Mouse (Mus musculus) left cerebral cortex, adult 6 months (tissue): ENCODE results near the gene Yap1. TPM values are rescaled to one million over a fixed set of nuclear protein-coding genes. Genes with fewer than 3 reads are reported as not detected.

ENCODE experiments used
- long read RNA-seq, 2 experiments: library from polyadenylated mRNA; unstranded; transcript quantifications; one replicate each; pipeline ENCODE4 v2.0.0; 2019 to 2020
- polyA plus RNA-seq: library from polyadenylated mRNA; unstranded; fragments of <200 nt; fragmentation: Nextera tagmentation; gene quantifications from 2 replicates; pipeline ENCODE4 v1.2.3, GENCODE M21; 2021

Gene Yap1
- polyA plus RNA-seq = 3.7 and 4.5 TPM in 2 replicates
- long read RNA-seq, experiment 1, full-length matches to known transcripts = 4 of 52 reads
- long read RNA-seq, experiment 1, partial matches to known transcripts = 3 of 52 reads
- long read RNA-seq, experiment 1, other reads (novel, unspliced or antisense) = 45 of 52 reads
- long read RNA-seq, experiment 2, partial matches to known transcripts = 2 of 10 reads
- long read RNA-seq, experiment 2, other reads (novel, unspliced or antisense) = 8 of 10 reads

GRCm38 (mm10) chr9:8004370-8004991 is at the start of gene Yap1:
Yap1 (minus strand) TSS chr9:8004596.

GRCm38 (mm10) chr9:8042338-8043043 is 38.1 kb upstream of the Yap1 start, which contains the start of gene Cfap300:
Cfap300 (minus strand) TSS chr9:8042823.

Other genes with a start within 250 kb of the Yap1 start
- gene Tmem123, start 240.6 kb downstream of the Yap1 start, polyA plus RNA-seq = 8.8 and 8.9 TPM in 2 replicates
- gene Birc2, start 167.5 kb downstream of the Yap1 start, polyA plus RNA-seq = 13.0 and 21.4 TPM in 2 replicates
- 1.1 and 1.2 TPM in 2 replicates for gene Birc3, start 131.4 kb downstream of the Yap1 start, polyA plus RNA-seq
- gene Cfap300, start 38.2 kb upstream of the Yap1 start, polyA plus RNA-seq = 2.6 and 2.8 TPM in 2 replicates
- gene Cep126, start 129.7 kb upstream of the Yap1 start, polyA plus RNA-seq = 2.4 and 4.9 TPM in 2 replicates